Mouse (Mus musculus): Measurements from ENCODE around the gene Fam53b. TPM values are rescaled to one million over a fixed set of nuclear protein-coding genes. Genes with fewer than 3 reads are reported as not detected.

The Fam53b gene
- polyA plus RNA-seq, 1 experiment from 2014 or later = 20.4 TPM

DNA sequence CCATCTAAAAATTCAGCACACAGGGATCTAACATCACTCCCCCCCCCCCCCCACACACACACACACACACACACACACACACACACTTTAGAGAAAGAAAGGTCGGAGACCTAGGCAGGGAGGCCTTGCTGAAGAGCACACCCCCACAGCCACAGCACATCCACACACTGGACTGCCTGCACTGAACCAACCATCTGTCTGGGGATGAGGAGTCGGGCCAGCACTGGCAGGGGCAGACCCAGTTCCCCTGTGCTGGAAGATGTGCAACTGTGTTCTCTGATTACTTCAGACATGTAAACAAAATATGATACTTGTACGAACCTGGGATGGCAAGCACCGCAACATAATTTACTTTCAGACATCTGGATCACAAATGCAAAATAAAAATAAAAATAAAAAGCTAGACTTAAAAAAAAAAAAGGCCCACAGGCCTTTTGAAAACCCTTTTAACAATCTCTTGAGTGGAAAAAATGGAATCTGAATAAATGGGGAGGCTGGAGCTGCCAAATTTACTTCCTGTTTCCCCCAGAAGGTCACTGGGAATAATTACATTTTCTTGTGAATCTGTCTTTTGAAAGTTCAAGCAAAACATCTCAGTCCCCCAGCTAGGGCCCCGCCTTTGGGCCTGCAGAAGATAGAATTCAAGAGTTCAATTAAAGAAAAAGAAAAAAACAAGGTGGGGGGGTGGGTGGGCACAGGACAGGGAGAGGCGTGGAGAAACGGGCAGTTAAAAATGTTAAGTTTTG, 5.5 kb downstream of the Fam53b start:
- Histone ChIP-seq H3K4me1 (replicated peaks; ENCODE audit: control insufficient read depth, insufficient read depth, low read length) (peaks cover 78% of the 10 kb centered on the region), H3K9ac (ENCODE audit: low read depth, low read length) (no peak overlapping the region; the same call in 1 of the 2 replicates), H3K27ac (ENCODE audit: low read depth, low read length) (peak overlapping the region; percentile 81), H3K4me3 (ENCODE audit: low read depth, low read length) (no peak overlapping the region), H3K9me3 (ENCODE audit: control insufficient read depth, low read length) (no peaks in the 10 kb centered on the region), H3K27me3 (replicated peaks; ENCODE audit: control insufficient read depth, insufficient read depth, low read length) (no peaks in the 10 kb centered on the region), H3K4me2 (peak overlapping the region; percentile 16; the same call in 1 of the 2 replicates), H3K36me3 (ENCODE audit: control insufficient read depth, insufficient read depth, low read length) (no peaks in the 10 kb centered on the region)
- 57% methylated on average over 7 of the region's 7 CpGs for WGBS
- ATAC-seq (replicated peaks; ENCODE audit: low FRiP score) (no peak), DNase-seq (ENCODE audit: low spot score) (no peak)

GRCm38 (mm10) chr7:132806926-132807857, 6.5 kb downstream of the Fam53b start:
- H3K4me3 ChIP-seq (ENCODE audit: low read depth, low read length) = no peak overlapping the region
- H3K27me3 ChIP-seq (replicated peaks; ENCODE audit: control insufficient read depth, insufficient read depth, low read length) = no peaks in the 10 kb centered on the region
- H3K36me3 ChIP-seq (ENCODE audit: control insufficient read depth, insufficient read depth, low read length) = no peaks in the 10 kb centered on the region
- DNase-seq (ENCODE audit: low spot score) = no peak
- no peaks in the 10 kb centered on the region for H3K9me3 ChIP-seq (ENCODE audit: control insufficient read depth, low read length)
- no peak for ATAC-seq (replicated peaks; ENCODE audit: low FRiP score)
- H3K4me1 ChIP-seq (replicated peaks; ENCODE audit: control insufficient read depth, insufficient read depth, low read length) = peaks cover 87% of the 10 kb centered on the region
- H3K27ac ChIP-seq (ENCODE audit: low read depth, low read length) = peak overlapping the region; percentile 62; the same call in 1 of the 2 replicates
- WGBS = 74% methylated on average over 13 of the region's 13 CpGs
- H3K9ac ChIP-seq (ENCODE audit: low read depth, low read length) = no peak overlapping the region
- no peak overlapping the region for H3K4me2 ChIP-seq

DNA sequence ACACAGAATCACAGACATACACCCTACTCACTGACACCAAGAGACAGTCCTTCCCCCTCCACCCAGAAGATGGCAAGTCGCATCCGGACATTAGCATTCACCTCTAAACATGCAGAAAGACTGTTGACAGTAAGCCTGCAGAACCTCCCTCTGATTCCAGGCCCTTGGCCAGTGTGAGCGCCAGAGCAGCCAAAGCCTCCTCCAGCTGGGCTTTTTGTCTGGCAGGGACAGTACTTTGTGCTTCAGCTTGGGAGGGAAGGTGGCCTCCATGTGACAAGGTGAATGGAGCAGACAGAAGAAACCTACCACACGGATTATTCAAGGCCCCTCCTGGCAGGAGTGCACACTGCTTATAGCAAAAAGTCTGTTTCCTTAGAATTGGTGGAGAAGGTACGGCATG, 7.4 kb downstream of the Fam53b start:
- H3K4me3 ChIP-seq (ENCODE audit: low read depth, low read length) = no peak overlapping the region
- no peak for DNase-seq (ENCODE audit: low spot score)
- H3K4me2 ChIP-seq = no peak overlapping the region
- peaks cover 90% of the 10 kb centered on the region for H3K4me1 ChIP-seq (replicated peaks; ENCODE audit: control insufficient read depth, insufficient read depth, low read length)
- no peak overlapping the region for H3K9ac ChIP-seq (ENCODE audit: low read depth, low read length)
- no peak for ATAC-seq (replicated peaks; ENCODE audit: low FRiP score)
- 79% methylated on average over 5 of the region's 5 CpGs for WGBS
- H3K27ac ChIP-seq (ENCODE audit: low read depth, low read length) = peak overlapping the region; percentile 3; the same call in 1 of the 2 replicates
- no peaks in the 10 kb centered on the region for H3K27me3 ChIP-seq (replicated peaks; ENCODE audit: control insufficient read depth, insufficient read depth, low read length)
- no peaks in the 10 kb centered on the region for H3K36me3 ChIP-seq (ENCODE audit: control insufficient read depth, insufficient read depth, low read length)
- no peaks in the 10 kb centered on the region for H3K9me3 ChIP-seq (ENCODE audit: control insufficient read depth, low read length)

DNA sequence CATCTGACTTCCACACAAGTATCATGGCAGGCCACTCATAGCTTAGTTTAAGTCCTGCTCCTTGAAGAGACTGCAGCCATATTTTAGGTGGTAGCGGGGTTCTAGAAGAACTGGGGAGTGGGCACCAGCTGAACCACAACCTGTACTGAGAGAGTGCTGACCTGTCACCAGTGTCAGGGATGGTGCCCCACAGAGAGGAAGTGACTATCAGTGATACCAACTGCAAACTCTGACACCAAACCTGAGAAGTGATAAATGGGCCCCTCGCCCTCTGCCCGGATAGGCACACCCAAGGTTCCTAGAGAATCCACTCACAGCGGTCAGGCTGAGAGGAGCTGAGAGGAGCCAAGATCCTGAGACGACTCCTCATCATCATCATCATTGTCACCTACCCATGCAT, 8.7 kb downstream of the Fam53b start:
- H3K4me3 ChIP-seq (ENCODE audit: low read depth, low read length) = no peak overlapping the region
- 45% methylated on average over 5 of the region's 5 CpGs for WGBS
- peak overlapping the region; percentile 41 for H3K4me2 ChIP-seq
- H3K27me3 ChIP-seq (replicated peaks; ENCODE audit: control insufficient read depth, insufficient read depth, low read length) = no peaks in the 10 kb centered on the region
- ATAC-seq (replicated peaks; ENCODE audit: low FRiP score) (peak; percentile 53), DNase-seq (ENCODE audit: low spot score) (no peak)
- H3K4me1 ChIP-seq (replicated peaks; ENCODE audit: control insufficient read depth, insufficient read depth, low read length) = peaks cover 81% of the 10 kb centered on the region
- no peaks in the 10 kb centered on the region for H3K9me3 ChIP-seq (ENCODE audit: control insufficient read depth, low read length)
- H3K36me3 ChIP-seq (ENCODE audit: control insufficient read depth, insufficient read depth, low read length) = no peaks in the 10 kb centered on the region
- H3K9ac ChIP-seq (ENCODE audit: low read depth, low read length) = 0 out of 2 replicates have a peak overlapping the region, but pooled peaks have one; percentile 40
- H3K27ac ChIP-seq (ENCODE audit: low read depth, low read length) = peak overlapping the region; percentile 50; the same call in 1 of the 2 replicates

DNA sequence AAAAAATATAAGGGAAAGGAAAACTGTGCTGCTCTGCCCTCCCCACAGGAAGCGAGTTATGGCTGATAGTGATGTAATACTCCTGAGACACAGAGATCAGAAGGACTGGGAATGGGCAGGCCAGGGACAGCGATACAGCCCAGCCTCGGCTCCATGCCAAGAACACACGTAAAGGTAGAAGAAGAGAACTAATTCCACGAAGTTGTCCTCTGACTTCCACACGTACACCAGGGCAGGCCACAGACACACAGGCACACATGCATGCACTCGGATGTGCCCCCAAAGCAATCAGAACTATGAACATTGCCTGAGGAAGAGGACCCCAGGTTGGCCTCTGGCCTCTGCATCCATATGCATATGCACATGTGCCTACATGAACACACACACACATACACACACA, 9.2 kb downstream of the Fam53b start:
- Histone ChIP-seq H3K4me1 (replicated peaks; ENCODE audit: control insufficient read depth, insufficient read depth, low read length) (peaks cover 78% of the 10 kb centered on the region), H3K4me2 (peak overlapping the region; percentile 41), H3K4me3 (ENCODE audit: low read depth, low read length) (no peak overlapping the region), H3K9ac (ENCODE audit: low read depth, low read length) (0 out of 2 replicates have a peak overlapping the region, but pooled peaks have one; percentile 40), H3K36me3 (ENCODE audit: control insufficient read depth, insufficient read depth, low read length) (no peaks in the 10 kb centered on the region), H3K27me3 (replicated peaks; ENCODE audit: control insufficient read depth, insufficient read depth, low read length) (no peaks in the 10 kb centered on the region), H3K9me3 (ENCODE audit: control insufficient read depth, low read length) (no peaks in the 10 kb centered on the region), H3K27ac (ENCODE audit: low read depth, low read length) (peak overlapping the region; percentile 50; the same call in 1 of the 2 replicates)
- no peak for DNase-seq (ENCODE audit: low spot score)
- 70% methylated on average over 7 of the region's 7 CpGs for WGBS
- no peak for ATAC-seq (replicated peaks; ENCODE audit: low FRiP score)

DNA sequence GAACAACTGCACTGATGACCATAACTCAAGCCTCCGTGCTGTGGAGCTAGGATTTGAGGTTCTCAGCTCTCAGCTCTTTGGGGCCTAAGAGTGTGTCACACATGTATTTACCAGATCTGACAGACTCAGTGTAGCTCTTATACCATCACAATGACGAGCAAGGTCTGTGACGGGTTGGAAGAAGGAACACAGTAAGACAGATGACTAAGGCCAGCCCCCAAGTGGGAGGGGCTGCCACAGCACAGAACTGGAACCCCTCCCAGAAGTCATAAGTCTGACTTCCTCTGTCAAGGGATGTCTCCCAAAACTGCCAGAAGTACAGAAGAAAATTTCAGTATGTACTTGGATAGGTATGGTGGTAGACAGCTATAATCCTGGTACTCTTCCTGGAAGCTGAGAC, 9.7 kb downstream of the Fam53b start:
- ATAC-seq (replicated peaks; ENCODE audit: low FRiP score) = peak; percentile 54
- Histone ChIP-seq H3K9ac (ENCODE audit: low read depth, low read length) (no peak overlapping the region), H3K4me2 (no peak overlapping the region)

DNA sequence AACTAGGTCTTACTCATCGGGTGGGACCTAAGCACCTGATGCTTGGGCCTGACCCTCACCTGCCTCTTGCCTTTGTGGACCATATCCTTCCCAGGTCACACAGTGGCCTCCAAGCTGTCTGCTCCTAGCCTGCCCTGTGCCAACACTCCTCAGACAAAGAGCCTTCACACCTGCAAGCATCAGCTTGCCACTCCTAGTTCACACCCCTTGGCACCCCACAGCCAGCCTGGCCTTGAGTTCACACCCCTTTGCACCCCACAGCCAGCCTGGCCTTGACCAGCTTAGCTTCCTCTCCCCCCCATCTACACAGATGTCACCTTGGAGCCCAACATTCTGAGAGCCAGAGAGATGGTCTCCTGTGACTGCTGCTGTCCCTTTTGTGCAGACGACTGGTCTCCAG, 10.3 kb downstream of the Fam53b start:
- H3K9ac ChIP-seq (ENCODE audit: low read depth, low read length) = no peak overlapping the region
- ATAC-seq (replicated peaks; ENCODE audit: low FRiP score) (no peak), DNase-seq (ENCODE audit: low spot score) (no peak)
- no peaks in the 10 kb centered on the region for H3K9me3 ChIP-seq (ENCODE audit: control insufficient read depth, low read length)
- H3K36me3 ChIP-seq (ENCODE audit: control insufficient read depth, insufficient read depth, low read length) = no peaks in the 10 kb centered on the region
- WGBS = 76% methylated on average over 2 of the region's 2 CpGs
- H3K27ac ChIP-seq (ENCODE audit: low read depth, low read length) = 0 out of 2 replicates have a peak overlapping the region, but pooled peaks have one; percentile 4
- no peak overlapping the region for H3K4me2 ChIP-seq
- no peaks in the 10 kb centered on the region for H3K27me3 ChIP-seq (replicated peaks; ENCODE audit: control insufficient read depth, insufficient read depth, low read length)
- no peak overlapping the region for H3K4me3 ChIP-seq (ENCODE audit: low read depth, low read length)
- H3K4me1 ChIP-seq (replicated peaks; ENCODE audit: control insufficient read depth, insufficient read depth, low read length) = peaks cover 67% of the 10 kb centered on the region

More for the DNA sequence above, 9.7 kb downstream of the Fam53b start:
- DNase-seq (ENCODE audit: low spot score) = no peak
- Histone ChIP-seq H3K27ac (ENCODE audit: low read depth, low read length) (no peak overlapping the region), H3K4me1 (replicated peaks; ENCODE audit: control insufficient read depth, insufficient read depth, low read length) (peaks cover 73% of the 10 kb centered on the region), H3K4me3 (ENCODE audit: low read depth, low read length) (no peak overlapping the region), H3K27me3 (replicated peaks; ENCODE audit: control insufficient read depth, insufficient read depth, low read length) (no peaks in the 10 kb centered on the region), H3K36me3 (ENCODE audit: control insufficient read depth, insufficient read depth, low read length) (no peaks in the 10 kb centered on the region), H3K9me3 (ENCODE audit: control insufficient read depth, low read length) (no peaks in the 10 kb centered on the region)
- WGBS = 51% methylated on average over 3 of the region's 3 CpGs

- H3K27me3 ChIP-seq (replicated peaks; ENCODE audit: control insufficient read depth, insufficient read depth, low read length) = no peaks in the 10 kb centered on the region
- no peaks in the 10 kb centered on the region for H3K9me3 ChIP-seq (ENCODE audit: control insufficient read depth, low read length)
- H3K27ac ChIP-seq (ENCODE audit: low read depth, low read length) = no peak overlapping the region
- H3K4me1 ChIP-seq (replicated peaks; ENCODE audit: control insufficient read depth, insufficient read depth, low read length) = peaks cover 62% of the 10 kb centered on the region
- WGBS = 87% methylated on average over 11 of the region's 11 CpGs
- no peak for ATAC-seq (replicated peaks; ENCODE audit: low FRiP score)
- no peak for DNase-seq (ENCODE audit: low spot score)
- no peak overlapping the region for H3K9ac ChIP-seq (ENCODE audit: low read depth, low read length)
- H3K4me3 ChIP-seq (ENCODE audit: low read depth, low read length) = no peak overlapping the region
- no peak overlapping the region for H3K4me2 ChIP-seq
- no peaks in the 10 kb centered on the region for H3K36me3 ChIP-seq (ENCODE audit: control insufficient read depth, insufficient read depth, low read length)
Measured at GRCm38 (mm10) chr7:132802691-132803090, 11.0 kb downstream of the Fam53b start.

Measured in liver, embryonic 11.5 days (tissue).